In the genomic region with DNA sequence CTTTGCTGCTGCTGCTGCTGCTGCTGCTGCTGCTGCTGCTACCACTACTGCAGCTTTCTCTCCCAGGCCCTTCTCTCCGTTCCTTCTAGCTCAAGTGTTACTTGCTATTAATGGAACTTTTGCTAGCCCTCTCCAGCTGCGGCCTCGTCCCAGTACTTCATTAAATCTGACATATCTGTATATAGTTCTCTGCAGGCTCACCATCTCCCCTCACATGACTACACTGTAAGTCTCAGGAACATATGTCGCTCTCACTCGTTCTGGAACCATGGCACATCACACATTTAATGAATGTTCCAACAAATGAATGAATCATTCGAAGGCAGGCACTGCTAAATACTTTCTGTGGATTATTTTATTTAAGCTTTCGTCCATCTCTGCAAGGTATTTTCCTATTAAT, we compare ENCODE assay signal across 16 mouse cellular contexts.
DNase-seq lines count a peak whose midpoint lies in the region; ATAC-seq and TF ChIP-seq lines count a peak whose summit lies in the region.
"Had no signal": no experiment of that assay in that cellular context is flagged by ENCODE, and none has a peak within 500 bp of the region (broad histone marks: within the 10 kb centered on the region; RNA-seq: fewer than 3 reads in every experiment).

No protein-coding gene starts in this region.

- no peak for TF ChIP-seq CTCF in brain, embryonic 14.5 days (IDR thresholded peaks at IDR 0.05; ENCODE audit: borderline replicate concordance, extremely low read depth, insufficient read depth, insufficient read length)

- DNase-seq in hindbrain, embryonic 14.5 days (ENCODE audit: low spot score) = no peak
- no peak for DNase-seq in lung, postnatal 25 days (ENCODE audit: low spot score)
- peak; percentile 77 for DNase-seq in brain, adult 2 months (ENCODE audit: low read depth, low spot score)
- DNase-seq in brain, embryonic 14.5 days (ENCODE audit: low read depth) = peak; percentile 59
- DNase-seq in thymus, postnatal 0 days (ENCODE audit: low spot score) = no peak
- DNase-seq: cerebellum, adult 9-10 months; gastrocnemius, postnatal 25 days; kidney, adult 11 months; liver; thymus, postnatal 4 days had no signal

- H3K4me1 ChIP-seq in hindbrain, embryonic 14.5 days (replicated peaks; ENCODE audit: control insufficient read depth, insufficient read depth, low read length) = peaks cover 16% of the 10 kb centered on the region
- H3K4me1 ChIP-seq in hindbrain, embryonic 13.5 days (replicated peaks) = peaks cover 21% of the 10 kb centered on the region
- peaks cover 38% of the 10 kb centered on the region for H3K4me1 ChIP-seq in lung, embryonic 15.5 days
- H3K4me1 ChIP-seq: embryonic facial prominence, embryonic 12.5 days had no signal

- H3K27ac ChIP-seq in hindbrain, embryonic 14.5 days = peak overlapping the region; percentile 15; the same call in 1 of the 2 replicates
- H3K27ac ChIP-seq in hindbrain, embryonic 13.5 days = no peak overlapping the region
- no peak overlapping the region for H3K27ac ChIP-seq in lung, embryonic 15.5 days
- H3K27ac ChIP-seq: embryonic facial prominence, embryonic 12.5 days; midbrain, embryonic 15.5 days; stomach, postnatal 0 days had no signal

- H3K9me3 ChIP-seq in hindbrain, embryonic 14.5 days (ENCODE audit: control insufficient read depth, low read length) = no peaks in the 10 kb centered on the region
- no peaks in the 10 kb centered on the region for H3K9me3 ChIP-seq in hindbrain, embryonic 13.5 days
- H3K9me3 ChIP-seq in lung, embryonic 15.5 days = no peaks in the 10 kb centered on the region
- H3K9me3 ChIP-seq: embryonic facial prominence, embryonic 12.5 days; midbrain, embryonic 15.5 days had no signal

- H3K4me3 ChIP-seq in hindbrain, embryonic 14.5 days (replicated peaks; ENCODE audit: low read length) = no peak overlapping the region
- H3K4me3 ChIP-seq in hindbrain, embryonic 13.5 days = no peak overlapping the region
- no peak overlapping the region for H3K4me3 ChIP-seq in lung, embryonic 15.5 days
- H3K4me3 ChIP-seq: embryonic facial prominence, embryonic 12.5 days; erythroblast, embryonic 14.5 days; midbrain, embryonic 15.5 days had no signal

- H3K27me3 ChIP-seq in hindbrain, embryonic 14.5 days (ENCODE audit: control insufficient read depth, insufficient read depth, low read length) = no peaks in the 10 kb centered on the region
- no peaks in the 10 kb centered on the region for H3K27me3 ChIP-seq in hindbrain, embryonic 13.5 days
- no peaks in the 10 kb centered on the region for H3K27me3 ChIP-seq in lung, embryonic 15.5 days
- H3K27me3 ChIP-seq: embryonic facial prominence, embryonic 12.5 days; midbrain, embryonic 15.5 days had no signal

- TF ChIP-seq POLR2A in brain, embryonic 14.5 days (IDR thresholded peaks at IDR 0.05; ENCODE audit: borderline replicate concordance, extremely low read depth, insufficient read depth, insufficient read length, poor library complexity, severe bottlenecking) = no peak

- WGBS in hindbrain, embryonic 14.5 days = 58% methylated on average over 7 of the region's 7 CpGs
- 67% methylated on average over 7 of the region's 7 CpGs for WGBS in hindbrain, embryonic 13.5 days
- whole genome bisulfite sequencing in lung, embryonic 15.5 days = 34% methylated on average over 7 of the region's 7 CpGs

- no peak overlapping the region for H3K9ac ChIP-seq in hindbrain, embryonic 14.5 days
- no peak overlapping the region for H3K9ac ChIP-seq in hindbrain, embryonic 13.5 days
- no peak overlapping the region for H3K9ac ChIP-seq in lung, embryonic 15.5 days
- H3K9ac ChIP-seq: embryonic facial prominence, embryonic 12.5 days; midbrain, embryonic 15.5 days had no signal

- H3K4me2 ChIP-seq in hindbrain, embryonic 14.5 days (replicated peaks) = no peak overlapping the region
- H3K4me2 ChIP-seq in hindbrain, embryonic 13.5 days = no peak overlapping the region
- no peak overlapping the region for H3K4me2 ChIP-seq in lung, embryonic 15.5 days
- H3K4me2 ChIP-seq: embryonic facial prominence, embryonic 12.5 days; midbrain, embryonic 15.5 days had no signal

- H3K36me3 ChIP-seq in hindbrain, embryonic 14.5 days (replicated peaks; ENCODE audit: control insufficient read depth, insufficient read depth) = no peaks in the 10 kb centered on the region
- H3K36me3 ChIP-seq in hindbrain, embryonic 13.5 days = no peaks in the 10 kb centered on the region
- no peaks in the 10 kb centered on the region for H3K36me3 ChIP-seq in lung, embryonic 15.5 days
- H3K36me3 ChIP-seq: embryonic facial prominence, embryonic 12.5 days; midbrain, embryonic 15.5 days had no signal

- no peak for ATAC-seq in hindbrain, embryonic 14.5 days (ENCODE audit: low FRiP score)
- no peak for ATAC-seq in hindbrain, embryonic 13.5 days (ENCODE audit: low FRiP score)
- peak; percentile 74; the same call in 1 of the 2 replicates for ATAC-seq in lung, embryonic 15.5 days (ENCODE audit: borderline replicate concordance, extremely low read depth, low FRiP score, low TSS enrichment)
- ATAC-seq: midbrain, embryonic 15.5 days had no signal

Comparison
In these comparisons a context has a peak if more than half of its experiments do, and no peak if none do; other contexts are left out.
1. DNase-seq: peak in brain, adult 2 months (single experiment) and brain, embryonic 14.5 days (single experiment); none in hindbrain, embryonic 14.5 days (single experiment), lung, postnatal 25 days (single experiment) and thymus, postnatal 0 days (single experiment).